Mouse (Mus musculus) liver, adult 2 months (tissue): ENCODE results near the gene Tmed8. TPM values are rescaled to one million over a fixed set of nuclear protein-coding genes. Genes with fewer than 3 reads are reported as not detected.

Experiments
- DNase-seq: peaks from one replicate; pipeline ENCODE4 v3.0.0-alpha.2; 2011; ENCODE audit warnings: low read depth, low spot score; ENCODE audit errors: extremely low read depth
- H3K27ac ChIP-seq: fragments of 200-500 bp; replicated peaks from 2 replicates; pipeline ENCODE4 v1.5.1; 2012; ENCODE audit warnings: low read depth, mild to moderate bottlenecking, control low read depth, inconsistent platforms, low read length; ENCODE audit not compliant: insufficient read depth
- H3K27me3 ChIP-seq: fragments of 200-500 bp; 2 replicates; pipeline ENCODE4 v1.6.1; 2012; ENCODE audit warnings: mild to moderate bottlenecking, moderate library complexity, low read length, inconsistent platforms; ENCODE audit not compliant: control insufficient read depth, insufficient read depth
- H3K36me3 ChIP-seq: fragments of 200-500 bp; 2 replicates; pipeline ENCODE4 v1.6.1; 2012; ENCODE audit warnings: low read length, inconsistent platforms; ENCODE audit not compliant: control insufficient read depth, insufficient read depth
- H3K4me1 ChIP-seq: fragments of 200-500 bp; 2 replicates; pipeline ENCODE4 v1.6.1; 2011; ENCODE audit warnings: low read length; ENCODE audit not compliant: control insufficient read depth, insufficient read depth
- H3K4me3 ChIP-seq: fragments of 200-500 bp; 2 replicates; pipeline ENCODE4 v1.5.1; 2011; ENCODE audit warnings: low read depth, mild to moderate bottlenecking, control low read depth, low read length, moderate library complexity; ENCODE audit not compliant: insufficient read depth
- H3K79me2 ChIP-seq: fragments of 200-500 bp; 2 replicates; pipeline ENCODE4 v1.6.1; 2012; ENCODE audit warnings: inconsistent platforms, mild to moderate bottlenecking, low read length, moderate library complexity; ENCODE audit not compliant: control insufficient read depth, insufficient read depth
- H3K9ac ChIP-seq: fragments of 200-500 bp; 2 replicates; pipeline ENCODE4 v1.6.1; 2012; ENCODE audit warnings: low read depth, mild to moderate bottlenecking, control low read depth, inconsistent platforms, low read length
- CTCF ChIP-seq: fragments of 200-500 bp; IDR thresholded peaks from 2 replicates; pipeline ENCODE4 v1.5.1; 2011; ENCODE audit warnings: low read depth, low read length, control low read depth
- POLR2A ChIP-seq: fragments of 200-500 bp; IDR thresholded peaks from 2 replicates; pipeline ENCODE4 v1.6.1; 2011; ENCODE audit warnings: low read length, control low read depth; ENCODE audit not compliant: insufficient read depth; ENCODE audit errors: extremely low read depth
- WGBS: fragments of 180-500 bp; shearing (Covaris S2); methylation state at CpG from one replicate; pipeline ENCODE4 v1.1.7; 2018; 5-methylcytosine and 5-hydroxymethylcytosine counted together
- polyA plus RNA-seq: library from polyadenylated mRNA; depleted of rRNA; stranded (reverse); fragments of >200 nt; gene quantifications from 2 replicates; pipeline ENCODE4 v1.2.3, GENCODE M21; 2012; rRNA removed
- total RNA-seq: library from RNA; depleted of rRNA; stranded (reverse); fragments of >200 nt; gene quantifications from 2 replicates; pipeline ENCODE4 v1.2.3, GENCODE M21; 2014; rRNA removed

The Tmed8 gene
- total and polyA plus RNA-seq, 2 experiments: 0.77 to 1.6 TPM

DNA sequence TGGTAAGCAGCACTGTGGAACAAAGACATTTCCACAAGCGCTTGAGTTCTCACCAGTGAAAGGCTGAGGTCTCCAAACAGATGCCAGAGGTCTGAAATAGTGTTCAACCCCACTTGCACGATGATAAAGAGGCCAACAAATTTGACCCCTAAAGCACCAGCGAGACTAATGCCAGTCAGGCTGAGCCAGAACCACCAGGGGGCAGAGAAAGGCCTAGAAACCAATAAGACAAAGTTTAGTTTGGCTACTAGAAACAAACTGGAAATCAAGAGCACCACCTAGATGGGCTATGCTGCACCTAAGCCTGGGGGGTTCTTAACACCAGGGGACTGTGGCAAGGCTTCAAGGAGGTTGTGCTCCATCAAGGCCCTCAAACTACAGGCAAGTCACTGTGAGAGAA is 68.6 kb downstream of the Tmed8 start:
- H3K36me3 ChIP-seq: peaks cover 4% of the 10 kb centered on the region; the same call in 1 of the 2 replicates
- peak; percentile 38 for DNase-seq
- no peaks in the 10 kb centered on the region for H3K4me1 ChIP-seq
- 39% methylated on average over 3 of the region's 3 CpGs for WGBS
- no peaks in the 10 kb centered on the region for H3K79me2 ChIP-seq
- H3K27ac ChIP-seq: no peak overlapping the region
- H3K4me3 ChIP-seq: no peak overlapping the region
- TF ChIP-seq CTCF (peak; percentile 62), POLR2A (no peak)
- H3K27me3 ChIP-seq: no peaks in the 10 kb centered on the region
- no peak overlapping the region for H3K9ac ChIP-seq

- Histone ChIP-seq H3K27me3 (no peaks in the 10 kb centered on the region), H3K27ac (no peak overlapping the region), H3K79me2 (no peaks in the 10 kb centered on the region), H3K36me3 (0 out of 2 replicates have a peak, but pooled peaks cover 4% of the 10 kb centered on the region), H3K9ac (no peak overlapping the region), H3K4me1 (no peaks in the 10 kb centered on the region), H3K4me3 (no peak overlapping the region)
- DNase-seq: no peak
- TF ChIP-seq POLR2A: no peak
- no peak for TF ChIP-seq CTCF
- 88% methylated on average over 2 of the region's 2 CpGs for WGBS
Observed at GRCm38 (mm10) chr12:87131181-87131580, 69.1 kb downstream of the Tmed8 start.

- Histone ChIP-seq H3K9ac (no peak overlapping the region), H3K27me3 (no peaks in the 10 kb centered on the region), H3K4me1 (no peaks in the 10 kb centered on the region), H3K36me3 (peaks cover 3% of the 10 kb centered on the region; the same call in 1 of the 2 replicates), H3K79me2 (no peaks in the 10 kb centered on the region), H3K4me3 (no peak overlapping the region), H3K27ac (no peak overlapping the region)
- 96% methylated on average over 4 of the region's 4 CpGs for WGBS
- no peak for TF ChIP-seq POLR2A
- TF ChIP-seq CTCF: no peak
- DNase-seq: no peak
Observed at GRCm38 (mm10) chr12:87130224-87130623, 70.0 kb downstream of the Tmed8 start.

DNA sequence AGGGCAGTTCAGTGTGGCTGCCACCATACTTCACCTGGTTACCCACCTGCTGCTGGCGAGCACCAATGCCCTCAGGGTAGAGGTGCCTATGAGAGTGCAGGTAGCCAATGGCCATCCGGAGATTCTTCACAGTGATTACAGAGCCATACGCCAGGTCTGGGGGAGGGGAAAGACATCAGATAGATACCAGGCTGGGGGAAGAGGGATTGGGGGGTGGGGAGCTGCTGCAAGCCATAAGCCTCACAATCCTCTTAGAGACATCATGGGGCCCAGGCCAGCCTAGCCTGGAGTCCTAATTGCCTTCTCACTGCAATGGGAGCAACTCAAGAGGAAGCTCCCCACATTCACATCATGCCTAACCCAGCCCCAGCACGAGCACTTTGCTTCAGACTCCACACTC is 73.0 kb downstream of the Tmed8 start:
- no peaks in the 10 kb centered on the region for H3K4me1 ChIP-seq
- TF ChIP-seq POLR2A (no peak), CTCF (no peak)
- no peak overlapping the region for H3K4me3 ChIP-seq
- no peak overlapping the region for H3K9ac ChIP-seq
- no peaks in the 10 kb centered on the region for H3K27me3 ChIP-seq
- DNase-seq: no peak
- 88% methylated on average over 4 of the region's 4 CpGs for WGBS
- no peak overlapping the region for H3K27ac ChIP-seq
- peaks cover 19% of the 10 kb centered on the region; the same call in 1 of the 2 replicates for H3K36me3 ChIP-seq
- no peaks in the 10 kb centered on the region for H3K79me2 ChIP-seq

GRCm38 (mm10) chr12:87121918-87122589 is 78.2 kb downstream of the Tmed8 start:
- DNase-seq: no peak
- Histone ChIP-seq H3K4me1 (no peaks in the 10 kb centered on the region), H3K9ac (no peak overlapping the region), H3K4me3 (no peak overlapping the region), H3K27me3 (no peaks in the 10 kb centered on the region), H3K36me3 (peaks cover 42% of the 10 kb centered on the region), H3K27ac (no peak overlapping the region), H3K79me2 (no peaks in the 10 kb centered on the region)
- WGBS: 91% methylated on average over 4 of the region's 4 CpGs
- TF ChIP-seq CTCF (no peak), POLR2A (no peak)

Other genes with a start within 250 kb of the Tmed8 start
- gene Zdhhc22, start 210.0 kb downstream of the Tmed8 start, total RNA-seq: not detected in 2 replicates
- not detected in 2 replicates for gene Zdhhc22, start 210.0 kb downstream of the Tmed8 start, polyA plus RNA-seq
- gene Tmem63c, start 179.1 kb downstream of the Tmed8 start, total RNA-seq: not detected in 2 replicates
- not detected in 2 replicates for gene Tmem63c, start 179.1 kb downstream of the Tmed8 start, polyA plus RNA-seq
- 0.13 and 0.18 TPM in 2 replicates for gene Ngb, start 97.9 kb downstream of the Tmed8 start, total RNA-seq
- gene Ngb, start 97.9 kb downstream of the Tmed8 start, polyA plus RNA-seq: 0.19 and 0.23 TPM in 2 replicates
- gene Gstz1, start 53.3 kb downstream of the Tmed8 start, total RNA-seq: 915 and 1,082 TPM in 2 replicates
- gene Gstz1, start 53.3 kb downstream of the Tmed8 start, polyA plus RNA-seq: 816 and 942 TPM in 2 replicates
- 11.6 and 16.2 TPM in 2 replicates for gene Pomt2, start 52.5 kb downstream of the Tmed8 start, total RNA-seq
- 13.0 and 14.7 TPM in 2 replicates for gene Pomt2, start 52.5 kb downstream of the Tmed8 start, polyA plus RNA-seq
- gene Samd15, start 731 bp downstream of the Tmed8 start, total RNA-seq: not detected in 2 replicates
- gene Samd15, start 731 bp downstream of the Tmed8 start, polyA plus RNA-seq: not detected in 2 replicates
- gene Noxred1, start 38.3 kb upstream of the Tmed8 start, total RNA-seq: 0.34 TPM in 1 of 2 replicates, not detected in the other
- 0.21 and 0.23 TPM in 2 replicates for gene Noxred1, start 38.3 kb upstream of the Tmed8 start, polyA plus RNA-seq
- 17.4 and 17.5 TPM in 2 replicates for gene Vipas39, start 65.8 kb upstream of the Tmed8 start, total RNA-seq
- gene Vipas39, start 65.8 kb upstream of the Tmed8 start, polyA plus RNA-seq: 9.2 and 13.3 TPM in 2 replicates
- gene Ahsa1, start 66.0 kb upstream of the Tmed8 start, total RNA-seq: 88.0 and 92.9 TPM in 2 replicates
- 67.4 and 76.9 TPM in 2 replicates for gene Ahsa1, start 66.0 kb upstream of the Tmed8 start, polyA plus RNA-seq
- 0.18 and 0.27 TPM in 2 replicates for gene Ism2, start 99.3 kb upstream of the Tmed8 start, total RNA-seq
- gene Ism2, start 99.3 kb upstream of the Tmed8 start, polyA plus RNA-seq: 0.28 and 0.60 TPM in 2 replicates
- 13.8 and 14.4 TPM in 2 replicates for gene Sptlc2, start 187.9 kb upstream of the Tmed8 start, total RNA-seq
- gene Sptlc2, start 187.9 kb upstream of the Tmed8 start, polyA plus RNA-seq: 4.3 and 6.5 TPM in 2 replicates
- gene Slirp, start 243.4 kb upstream of the Tmed8 start, total RNA-seq: 25.3 and 29.7 TPM in 2 replicates
- 11.1 and 15.6 TPM in 2 replicates for gene Slirp, start 243.4 kb upstream of the Tmed8 start, polyA plus RNA-seq
- 8.4 and 10.3 TPM in 2 replicates for gene Alkbh1, start 243.6 kb upstream of the Tmed8 start, total RNA-seq
- 4.9 and 11.1 TPM in 2 replicates for gene Alkbh1, start 243.6 kb upstream of the Tmed8 start, polyA plus RNA-seq